Mouse (Mus musculus) bone marrow, adult 2 months (tissue): ENCODE results near the gene Idi1. TPM values are rescaled to one million over a fixed set of nuclear protein-coding genes. Genes with fewer than 3 reads are reported as not detected.
"Not testable (repeated sequence)": the region's sequence is repeated elsewhere in the genome, so short reads cannot be mapped to it uniquely, and the experiment has no call there.

Source experiments
- H3K27ac ChIP-seq: fragments of 200-500 bp; 2 replicates; pipeline ENCODE4 v1.5.1; 2012; ENCODE audit warnings: low read depth, mild to moderate bottlenecking, control low read depth, inconsistent platforms, low read length; ENCODE audit not compliant: control insufficient read depth, poor library complexity, insufficient read depth
- H3K4me1 ChIP-seq: fragments of 200-500 bp; 2 replicates; pipeline ENCODE4 v1.6.1; 2011; ENCODE audit warnings: low read length; ENCODE audit not compliant: control insufficient read depth, insufficient read depth
- H3K4me3 ChIP-seq: fragments of 200-500 bp; replicated peaks from 2 replicates; pipeline ENCODE3; 2011; ENCODE audit warnings: mild to moderate bottlenecking, low read depth, low read length, control low read depth; ENCODE audit not compliant: control insufficient read depth
- CTCF ChIP-seq: fragments of 200-500 bp; IDR thresholded peaks from 2 replicates; pipeline ENCODE4 v1.5.1; 2011; ENCODE audit warnings: low read length, control low read depth; ENCODE audit not compliant: control insufficient read depth, insufficient read depth
- POLR2A ChIP-seq: fragments of 200-500 bp; IDR thresholded peaks from 2 replicates; pipeline ENCODE4 v1.6.1; 2011; ENCODE audit warnings: low read depth, mild to moderate bottlenecking, control low read depth, low read length, borderline replicate concordance; ENCODE audit not compliant: control insufficient read depth
- WGBS: fragments of 180-500 bp; shearing (Covaris S2); methylation state at CpG from one replicate; pipeline ENCODE4 v1.1.7; 2018; 5-methylcytosine and 5-hydroxymethylcytosine counted together
- polyA plus RNA-seq: library from polyadenylated mRNA; stranded (reverse); fragments of >200 nt; gene quantifications from 2 replicates; pipeline ENCODE4 v1.2.4, GENCODE M21; 2011; ENCODE audit warnings: low replicate concordance; ENCODE audit not compliant: missing spikeins, insufficient read depth, insufficient read length

The Idi1 gene
- polyA plus RNA-seq, 1 experiment, result 25.7 TPM

GRCm38 (mm10) chr13:8933499-8933898, 48.2 kb downstream of the Idi1 start:
- Histone ChIP-seq H3K27ac (no peak overlapping the region), H3K4me1 (no peaks in the 10 kb centered on the region), H3K4me3 (no peak overlapping the region)
- WGBS, result 41% methylated on average over 2 of the region's 2 CpGs
- no peak for TF ChIP-seq POLR2A
- TF ChIP-seq CTCF, result no peak

GRCm38 (mm10) chr13:8937611-8938140, 52.4 kb downstream of the Idi1 start:
- WGBS, result 80% methylated on average over 6 of the region's 6 CpGs
- not testable (repeated sequence) for H3K27ac ChIP-seq, H3K4me3 ChIP-seq, H3K4me1 ChIP-seq

GRCm38 (mm10) chr13:8941110-8941509, 55.8 kb downstream of the Idi1 start:
- not testable (repeated sequence) for H3K27ac ChIP-seq, H3K4me1 ChIP-seq, H3K4me3 ChIP-seq
- WGBS, result 69% methylated on average over 4 of the region's 4 CpGs

- not testable (repeated sequence) for H3K4me1 ChIP-seq, H3K4me3 ChIP-seq, H3K27ac ChIP-seq
- 7% methylated on average over 1 of the region's 5 CpGs for WGBS
These were observed 56.4 kb downstream of the Idi1 start for GRCm38 (mm10) chr13:8941701-8942100.

Other genes with a start within 250 kb of the Idi1 start
- gene Wdr37, start 13.6 kb upstream of the Idi1 start, polyA plus RNA-seq, result 8.1 and 14.8 TPM in 2 replicates
- not detected in 2 replicates for gene Gm9745, start 62.7 kb downstream of the Idi1 start, polyA plus RNA-seq
- not detected in 2 replicates for gene Idi2, start 67.4 kb downstream of the Idi1 start, polyA plus RNA-seq
- gene Gtpbp4, start 110.6 kb downstream of the Idi1 start, polyA plus RNA-seq, result 20.2 and 35.7 TPM in 2 replicates
- 27.8 and 39.2 TPM in 2 replicates for gene Larp4b, start 208.4 kb downstream of the Idi1 start, polyA plus RNA-seq